Mouse (Mus musculus) lung, adult 18-20 months (tissue): ENCODE data around the gene Toporsl.
A peak's percentile ranks its signal among the peaks of the same experiment; 100 is the strongest.

Experiments
- DNase-seq, 2 experiments: peaks; one replicate each; pipeline ENCODE4 v3.0.0; 2022; ENCODE audit warnings: mixed read lengths in 2 of 2

Toporsl gene

DNA sequence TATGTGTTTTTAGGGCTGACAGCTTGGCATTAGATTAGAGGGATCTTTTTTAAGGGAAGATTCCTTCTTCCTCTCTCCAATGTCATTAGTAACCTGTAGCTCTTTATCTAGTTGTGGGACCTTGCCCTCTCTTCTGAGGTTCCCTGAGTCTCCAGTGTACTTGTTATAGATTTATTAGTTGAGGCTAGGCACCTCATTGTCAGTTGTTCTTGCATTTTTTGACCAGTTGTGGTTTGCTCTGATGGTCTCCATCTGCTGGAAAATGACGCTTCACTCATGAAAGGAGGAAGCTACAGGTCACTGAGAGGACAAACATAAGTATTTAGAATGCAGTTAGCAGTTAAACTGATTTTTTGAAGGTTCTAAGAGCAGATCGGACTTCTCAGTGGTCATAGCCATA, at the start of gene Toporsl:
Gene Toporsl (plus strand): TSS at position 348 of the 400 bp plus-strand sequence.
- DNase-seq: no peak

GRCm38 (mm10) chr4:52557672-52558071, 38.4 kb upstream of the Toporsl start:
- no peak for DNase-seq

DNA sequence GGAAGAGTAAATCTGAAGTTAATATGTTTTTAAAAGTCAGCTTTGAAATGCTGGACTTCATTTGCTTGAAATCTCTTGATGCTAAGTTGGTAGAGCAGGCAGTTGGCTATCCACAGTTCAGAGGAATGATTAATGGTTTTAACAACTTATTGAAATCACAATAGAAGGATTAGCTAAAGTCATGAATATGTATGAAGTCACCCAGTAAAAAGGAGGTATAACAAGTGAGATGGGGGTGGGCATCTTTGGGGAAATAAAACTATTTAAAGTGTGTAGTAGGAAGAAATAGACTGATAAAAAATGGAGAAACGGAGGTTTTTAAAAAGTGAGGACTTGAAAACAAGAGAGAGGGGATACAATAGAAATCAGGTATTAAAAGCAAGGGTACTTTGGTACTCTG, 38.0 kb upstream of the Toporsl start:
- DNase-seq: no peak

DNA sequence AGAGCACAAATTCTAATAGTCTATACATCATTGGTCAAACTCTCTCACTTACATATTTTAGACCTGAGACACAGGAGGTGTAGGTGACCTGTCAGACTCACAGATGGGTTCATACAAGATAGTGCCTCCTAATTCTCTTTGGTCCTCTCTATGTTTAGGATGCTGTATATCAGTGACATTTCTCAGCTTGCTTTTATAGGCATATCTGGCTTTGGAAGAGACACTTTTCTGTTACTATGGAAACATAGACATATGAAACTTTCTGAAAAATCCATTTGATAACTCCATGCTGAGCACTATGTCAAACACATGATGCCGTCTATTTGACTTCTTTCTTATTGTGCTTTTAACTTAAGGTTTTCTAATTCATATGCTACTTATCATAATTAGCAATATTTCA, 32.2 kb upstream of the Toporsl start:
- no peak for DNase-seq

DNA sequence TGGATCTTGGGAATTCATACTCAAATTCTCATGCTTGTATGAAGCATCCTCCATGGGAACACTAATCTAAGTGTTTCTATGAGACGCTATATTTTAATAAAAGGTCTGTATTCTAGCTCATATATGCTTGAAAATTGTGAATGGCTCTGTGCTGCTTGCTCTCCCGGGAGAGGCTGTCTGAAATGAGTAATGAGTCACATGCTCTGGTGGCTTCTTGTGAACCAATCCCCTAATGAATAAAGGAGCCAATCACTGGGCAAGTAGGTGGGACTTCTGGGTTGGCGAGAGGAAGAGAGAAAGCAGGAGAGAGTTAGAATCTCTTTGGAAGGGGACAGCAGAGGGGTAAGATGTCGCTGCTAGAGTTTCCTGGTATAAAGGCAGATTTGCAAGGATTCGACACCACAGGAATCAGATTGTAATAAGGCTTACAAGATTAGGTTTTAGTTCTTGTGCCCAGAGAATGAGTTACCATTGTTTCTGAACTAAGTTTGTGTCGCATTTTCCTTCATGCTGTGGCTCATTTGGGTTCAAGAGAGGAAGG, 9.8 kb upstream of the Toporsl start:
- DNase-seq: no peak

GRCm38 (mm10) chr4:52593821-52594356, 2.2 kb upstream of the Toporsl start:
- DNase-seq: no peak

DNA sequence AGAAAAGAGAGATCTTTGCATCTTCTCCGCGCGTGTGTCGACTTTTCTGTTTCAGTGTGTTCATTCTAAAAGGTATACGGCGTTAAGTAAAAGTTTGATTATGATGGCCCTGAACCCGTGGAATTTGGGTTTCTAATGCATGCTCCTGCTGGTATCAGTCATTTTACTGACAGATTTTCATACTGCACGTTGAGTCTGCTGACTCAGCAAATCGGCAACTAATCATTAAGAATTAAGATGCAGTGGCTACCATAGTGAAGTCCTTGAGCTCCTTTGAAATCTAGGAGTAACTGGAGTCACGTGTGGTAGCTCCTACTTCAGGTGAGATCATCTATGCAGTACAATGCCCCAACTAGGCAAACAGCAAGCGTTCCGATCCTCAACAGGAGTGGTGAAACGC, 1.4 kb upstream of the Toporsl start:
- DNase-seq: no peak

- DNase-seq: no peak
Measured at GRCm38 (mm10) chr4:52598180-52598881, 2.3 kb downstream of the Toporsl start.

DNA sequence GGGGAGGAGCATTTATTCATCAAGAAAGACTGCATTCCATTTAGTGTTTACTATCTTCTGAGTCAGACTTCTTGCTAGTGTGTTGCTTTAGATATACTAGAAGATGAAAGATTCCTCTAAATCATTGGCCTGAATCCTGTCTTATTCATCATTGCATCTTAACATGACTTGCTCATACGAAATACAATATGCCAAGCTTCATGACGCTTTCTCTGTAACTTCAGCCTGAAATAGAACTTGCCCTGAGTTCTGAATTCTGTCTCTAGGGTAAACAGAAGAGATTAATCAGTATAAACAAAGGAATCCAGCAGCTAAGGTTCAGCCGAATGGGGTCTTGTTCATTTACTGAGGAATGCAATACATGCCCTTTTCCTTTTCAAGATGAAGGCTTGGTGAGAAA, 10.8 kb downstream of the Toporsl start:
- DNase-seq: no peak

DNA sequence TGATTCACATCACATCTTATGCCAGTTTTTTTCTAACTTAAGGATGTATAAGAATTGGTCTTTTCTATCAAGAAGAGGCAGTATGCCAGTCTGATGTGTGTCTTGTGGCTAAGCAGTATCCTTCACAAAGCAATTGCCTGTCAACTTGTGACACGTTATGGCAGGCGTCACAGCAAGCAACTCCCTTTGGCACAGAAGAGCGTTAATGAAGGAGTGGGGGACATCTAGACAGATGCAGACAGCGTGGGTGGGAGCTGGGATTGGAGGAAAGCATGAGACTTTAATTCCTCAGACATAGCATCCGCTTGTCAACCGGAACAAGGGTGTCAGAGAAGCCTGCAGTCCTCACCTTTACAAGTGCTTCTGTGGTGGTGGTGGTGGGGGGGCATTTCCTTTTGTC, 38.9 kb downstream of the Toporsl start:
- DNase-seq: no peak

- DNase-seq: no peak
Measured at GRCm38 (mm10) chr4:52647791-52648190, 51.7 kb downstream of the Toporsl start.

- peak; percentile 12 to 33 for DNase-seq
Measured at GRCm38 (mm10) chr4:52659701-52660100, 63.6 kb downstream of the Toporsl start.

DNA sequence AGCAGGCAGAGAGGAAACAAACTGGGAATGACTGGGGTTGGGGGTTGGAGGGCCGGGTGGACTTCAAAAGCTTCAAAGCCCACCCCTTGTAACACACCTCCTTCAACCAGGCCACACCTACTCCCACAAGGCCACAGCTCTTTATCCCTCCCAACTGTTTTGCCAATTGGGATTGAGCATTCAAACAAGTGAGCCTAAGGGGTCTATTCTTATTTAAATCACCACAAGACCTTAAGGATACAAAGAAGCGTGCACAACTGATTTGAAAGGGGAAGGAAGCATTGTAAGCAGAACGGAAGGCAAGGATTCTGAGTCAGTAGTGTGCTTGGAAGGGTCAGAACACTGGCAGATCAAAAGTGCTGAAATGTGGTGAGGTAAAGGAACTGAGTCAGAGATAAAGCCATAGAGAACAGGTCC, 64.6 kb downstream of the Toporsl start:
- no peak for DNase-seq

- no peak for DNase-seq
Measured at GRCm38 (mm10) chr4:52661311-52661710, 65.2 kb downstream of the Toporsl start.
